Comparison of ENCODE assay signal across 11 mouse cellular contexts in the genomic region with DNA sequence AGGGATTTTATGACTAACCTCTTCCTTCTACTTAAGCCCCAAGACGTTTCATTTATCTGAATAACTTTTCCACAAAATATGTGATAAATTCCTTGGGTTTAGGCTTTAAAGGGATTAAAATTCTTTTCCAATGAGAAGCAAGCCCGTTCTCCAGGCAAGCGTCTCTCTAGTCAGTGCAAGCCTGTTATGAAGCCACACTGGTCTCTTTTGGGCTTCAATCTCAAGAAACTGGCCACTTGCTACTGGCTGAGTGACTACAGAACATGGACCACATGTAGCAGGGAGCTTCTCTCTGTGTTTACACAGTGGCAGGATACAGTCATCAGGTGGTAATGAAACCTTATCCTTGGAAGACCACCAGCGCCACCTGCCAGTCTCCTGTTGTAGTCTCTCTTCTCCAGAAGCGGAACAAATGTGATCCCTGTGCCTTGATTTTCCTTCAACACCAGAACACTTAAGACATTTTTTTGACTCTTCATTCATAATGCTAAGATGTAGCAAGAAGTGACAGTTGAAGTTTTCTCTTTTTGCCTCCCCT.
DNase-seq lines count a peak whose midpoint lies in the region; ATAC-seq and TF ChIP-seq lines count a peak whose summit lies in the region.
"Had no signal": no experiment of that assay in that cellular context is flagged by ENCODE, and none has a peak within 500 bp of the region (broad histone marks: within the 10 kb centered on the region; RNA-seq: fewer than 3 reads in every experiment).

No protein-coding gene starts in this region.

- no peaks in the 10 kb centered on the region for H3K36me3 ChIP-seq in forebrain, embryonic 11.5 days (ENCODE audit: control insufficient read depth, insufficient read depth, low read length)
- H3K36me3 ChIP-seq in forebrain, embryonic 15.5 days, result no peaks in the 10 kb centered on the region
- H3K36me3 ChIP-seq in lung, embryonic 14.5 days (ENCODE audit: insufficient read depth), result no peaks in the 10 kb centered on the region
- H3K36me3 ChIP-seq: heart, embryonic 12.5 days; limb, embryonic 13.5 days had no signal

- TF ChIP-seq CTCF in lung, embryonic 14.5 days (IDR thresholded peaks at IDR 0.05; ENCODE audit: low read depth), result peak; percentile 56

- no peak overlapping the region for H3K27ac ChIP-seq in forebrain, embryonic 11.5 days (ENCODE audit: low read depth, low read length)
- no peak overlapping the region for H3K27ac ChIP-seq in forebrain, embryonic 15.5 days (replicated peaks)
- H3K27ac ChIP-seq in lung, embryonic 14.5 days (ENCODE audit: low read depth), result no peak overlapping the region
- H3K27ac ChIP-seq: limb, embryonic 13.5 days had no signal

- H3K4me3 ChIP-seq in forebrain, embryonic 11.5 days (ENCODE audit: low read depth, low read length), result no peak overlapping the region
- no peak overlapping the region for H3K4me3 ChIP-seq in forebrain, embryonic 15.5 days
- H3K4me3 ChIP-seq in lung, embryonic 14.5 days (ENCODE audit: low read depth, low read length), result no peak overlapping the region
- H3K4me3 ChIP-seq: heart, embryonic 12.5 days; limb, embryonic 13.5 days had no signal

- no peaks in the 10 kb centered on the region for H3K9me3 ChIP-seq in forebrain, embryonic 11.5 days (ENCODE audit: control insufficient read depth, low read length)
- no peaks in the 10 kb centered on the region for H3K9me3 ChIP-seq in forebrain, embryonic 15.5 days
- no peaks in the 10 kb centered on the region for H3K9me3 ChIP-seq in lung, embryonic 14.5 days (ENCODE audit: low read depth, low read length)
- H3K9me3 ChIP-seq: heart, embryonic 12.5 days; limb, embryonic 13.5 days had no signal

- ATAC-seq in forebrain, embryonic 11.5 days (replicated peaks; ENCODE audit: low FRiP score), result peak; percentile 51; the same call in 1 of the 2 replicates
- ATAC-seq in forebrain, embryonic 15.5 days (replicated peaks), result no peak; the same call in 1 of the 2 replicates
- peak; percentile 44; the same call in 1 of the 2 replicates for ATAC-seq in lung, embryonic 14.5 days (ENCODE audit: insufficient read depth)

- H3K4me1 ChIP-seq in forebrain, embryonic 11.5 days (replicated peaks; ENCODE audit: control insufficient read depth, insufficient read depth, low read length), result no peaks in the 10 kb centered on the region
- H3K4me1 ChIP-seq in forebrain, embryonic 15.5 days, result no peaks in the 10 kb centered on the region
- no peaks in the 10 kb centered on the region for H3K4me1 ChIP-seq in lung, embryonic 14.5 days (ENCODE audit: insufficient read depth)
- H3K4me1 ChIP-seq: heart, embryonic 12.5 days had no signal

- no peak overlapping the region for H3K9ac ChIP-seq in forebrain, embryonic 11.5 days (ENCODE audit: low read length)
- no peak overlapping the region for H3K9ac ChIP-seq in forebrain, embryonic 15.5 days (replicated peaks)
- H3K9ac ChIP-seq in lung, embryonic 14.5 days, result no peak overlapping the region
- H3K9ac ChIP-seq: heart, embryonic 12.5 days; limb, embryonic 13.5 days had no signal

- WGBS in forebrain, embryonic 11.5 days, result 42% methylated on average over 5 of the region's 5 CpGs
- WGBS in forebrain, embryonic 15.5 days, result 48% methylated on average over 5 of the region's 5 CpGs
- WGBS in lung, embryonic 14.5 days, result 49% methylated on average over 5 of the region's 5 CpGs

- no peaks in the 10 kb centered on the region for H3K27me3 ChIP-seq in forebrain, embryonic 11.5 days (ENCODE audit: control insufficient read depth, insufficient read depth, low read length)
- H3K27me3 ChIP-seq in forebrain, embryonic 15.5 days, result no peaks in the 10 kb centered on the region
- no peaks in the 10 kb centered on the region for H3K27me3 ChIP-seq in lung, embryonic 14.5 days (ENCODE audit: insufficient read depth, low read length)
- H3K27me3 ChIP-seq: heart, embryonic 12.5 days; limb, embryonic 13.5 days had no signal

- DNase-seq in forebrain, embryonic 11.5 days (ENCODE audit: low spot score), result peak; percentile 59
- DNase-seq in lung, embryonic 14.5 days, result peak; percentile 42
- no peak for DNase-seq in lung, postnatal 25 days (ENCODE audit: low spot score)
- DNase-seq in frontal cortex, postnatal 14 days (ENCODE audit: low spot score in 2 of 2), result peak; percentile 20 to 28
- DNase-seq in right cerebral cortex, postnatal 14 days, result peak; percentile 59
- no peak for DNase-seq in testis, postnatal 14 days (ENCODE audit: low spot score)
- DNase-seq in adipocyte (ENCODE audit: low spot score), result no peak
- DNase-seq: cerebellum, adult 18-20 months had no signal

- H3K4me2 ChIP-seq in forebrain, embryonic 11.5 days (ENCODE audit: low read depth, low read length, severe bottlenecking), result no peak overlapping the region
- H3K4me2 ChIP-seq in forebrain, embryonic 15.5 days (replicated peaks), result no peak overlapping the region
- no peak overlapping the region for H3K4me2 ChIP-seq in lung, embryonic 14.5 days
- H3K4me2 ChIP-seq: heart, embryonic 12.5 days; limb, embryonic 13.5 days had no signal

Comparison
In these comparisons a context has a peak if more than half of its experiments do, and no peak if none do; other contexts are left out.
1. DNase-seq: peak in forebrain, embryonic 11.5 days (single experiment), lung, embryonic 14.5 days (single experiment), frontal cortex, postnatal 14 days (2 of 2) and right cerebral cortex, postnatal 14 days (single experiment); none in lung, postnatal 25 days (single experiment), testis, postnatal 14 days (single experiment) and adipocyte (single experiment).